Mouse (Mus musculus) B cell, adult (primary cell): ENCODE measurements around the gene Mettl7a2. TPM values are rescaled to one million over a fixed set of nuclear protein-coding genes. Genes with fewer than 3 reads are reported as not detected.

Source experiments
- total RNA-seq: library from RNA; stranded (reverse); gene quantifications from 4 replicates; pipeline ENCODE4 v1.2.4, GENCODE M21; 2023; ENCODE audit not compliant: inconsistent age

Mettl7a2 gene
- total RNA-seq = 0.60 to 0.81 TPM (median 0.78 TPM) in 4 replicates

GRCm38 (mm10) chr15:100352711-100353250 is at the start of gene Mettl7a2, which contains the start of gene Methig1:
TSS of gene Mettl7a2 (plus strand) at chr15:100353200.
TSS of gene Methig1 (plus strand) at chr15:100353149.

GRCm38 (mm10) chr15:100304019-100304991 is 48.7 kb upstream of the Mettl7a2 start, which contains the start of gene Mettl7a1:
TSS of gene Mettl7a1 (plus strand) at chr15:100304140.

GRCm38 (mm10) chr15:100334629-100335028 is 18.4 kb upstream of the Mettl7a2 start, which contains the start of gene Mettl7a3:
TSS of gene Mettl7a3 (plus strand) at chr15:100334929.

GRCm38 (mm10) chr15:100364242-100364641 is 11.2 kb downstream of the Mettl7a2 start, which contains the start of gene Higd1c:
TSS of gene Higd1c (plus strand) at chr15:100364542.

Other genes with a start within 250 kb of the Mettl7a2 start
- gene Atf1, start 125.4 kb upstream of the Mettl7a2 start, total RNA-seq = 62.4 to 84.3 TPM (median 76.9 TPM) in 4 replicates
- not detected in 4 replicates for gene Tmprss12, start 72.4 kb upstream of the Mettl7a2 start, total RNA-seq
- 13.4 to 16.4 TPM (median 15.5 TPM) in 4 replicates for gene Mettl7a1, start 49.1 kb upstream of the Mettl7a2 start, total RNA-seq
- gene Mettl7a3, start 18.3 kb upstream of the Mettl7a2 start, total RNA-seq = 0.61 TPM in 1 of 4 replicates, not detected in the others
- gene Methig1, start 51 bp upstream of the Mettl7a2 start, total RNA-seq = not detected in 4 replicates
- not detected in 4 replicates for gene Higd1c, start 11.3 kb downstream of the Mettl7a2 start, total RNA-seq
- not detected in 4 replicates for gene Gm5475, start 68.9 kb downstream of the Mettl7a2 start, total RNA-seq
- gene Slc11a2, start 71.9 kb downstream of the Mettl7a2 start, total RNA-seq = 14.5 to 19.1 TPM (median 16.1 TPM) in 4 replicates
- 43.7 to 45.3 TPM (median 44.9 TPM) in 4 replicates for gene Letmd1, start 115.8 kb downstream of the Mettl7a2 start, total RNA-seq
- 4.5 to 5.4 TPM (median 4.8 TPM) in 4 replicates for gene Csrnp2, start 142.3 kb downstream of the Mettl7a2 start, total RNA-seq
- gene Tfcp2, start 198.8 kb downstream of the Mettl7a2 start, total RNA-seq = 7.4 to 11.2 TPM (median 10.6 TPM) in 4 replicates
- gene Pou6f1, start 246.8 kb downstream of the Mettl7a2 start, total RNA-seq = 63.3 to 71.9 TPM (median 66.7 TPM) in 4 replicates